Mouse (Mus musculus) kidney, postnatal 4 days (tissue): ENCODE data around the gene Csmd2.
A peak's percentile ranks its signal among the peaks of the same experiment; 100 is the strongest.
"Not testable (repeated sequence)": the region's sequence is repeated elsewhere in the genome, so short reads cannot be mapped to it uniquely, and the experiment has no call there.

Experiments
- DNase-seq, 2 experiments: peaks; one replicate each; pipeline ENCODE4 v3.0.0; 2021; ENCODE audit warnings: mixed read lengths in 2 of 2

Csmd2 gene

DNA sequence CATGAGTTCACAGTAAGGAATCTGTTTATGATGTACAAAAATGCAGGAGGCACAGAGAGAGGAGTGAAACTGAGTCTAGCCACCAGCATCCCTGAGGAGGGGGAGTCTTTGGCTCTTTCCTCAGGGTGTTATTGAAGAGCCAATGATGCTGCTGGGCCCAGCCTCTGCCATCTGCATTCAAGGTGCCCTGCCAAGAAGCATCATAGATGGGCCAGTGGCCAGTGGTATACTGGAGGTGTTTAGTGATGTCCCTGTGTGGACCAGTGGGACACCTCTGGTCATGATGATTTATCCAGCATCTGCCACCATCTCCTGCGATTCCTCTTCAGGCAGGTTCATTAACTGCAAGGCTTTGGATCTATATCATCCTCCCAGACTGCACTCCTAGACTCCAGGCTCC, 61.1 kb downstream of the Csmd2 start:
- DNase-seq = no peak

GRCm38 (mm10) chr4:128052701-128053100, 65.0 kb downstream of the Csmd2 start:
- no peak for DNase-seq

GRCm38 (mm10) chr4:128061274-128061673, 73.6 kb downstream of the Csmd2 start:
- not testable (repeated sequence) for DNase-seq

DNA sequence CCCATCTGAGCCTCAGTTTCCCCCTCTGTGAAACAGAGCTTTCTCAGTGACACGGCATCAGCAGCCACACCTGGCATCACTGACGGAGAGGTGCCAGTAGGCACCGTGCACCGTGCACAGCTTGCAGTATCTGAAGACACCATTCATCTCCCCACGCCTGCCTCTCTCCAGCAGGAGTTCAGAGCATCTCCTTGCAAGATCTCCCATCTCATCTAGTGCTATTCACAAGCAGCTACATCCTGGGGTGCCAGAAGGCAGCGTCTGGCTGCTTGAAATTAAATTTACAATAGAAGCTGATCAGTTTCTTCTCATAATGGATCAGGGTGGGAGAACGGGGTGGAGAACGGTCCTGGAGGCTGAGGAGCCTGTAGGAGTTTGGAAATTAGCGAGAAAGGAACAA, 79.5 kb downstream of the Csmd2 start:
- DNase-seq = no peak

GRCm38 (mm10) chr4:128084466-128084865, 96.8 kb downstream of the Csmd2 start:
- no peak for DNase-seq

GRCm38 (mm10) chr4:128085096-128085495, 97.4 kb downstream of the Csmd2 start:
- DNase-seq = no peak

GRCm38 (mm10) chr4:128087147-128087606, 99.5 kb downstream of the Csmd2 start:
- no peak for DNase-seq

DNA sequence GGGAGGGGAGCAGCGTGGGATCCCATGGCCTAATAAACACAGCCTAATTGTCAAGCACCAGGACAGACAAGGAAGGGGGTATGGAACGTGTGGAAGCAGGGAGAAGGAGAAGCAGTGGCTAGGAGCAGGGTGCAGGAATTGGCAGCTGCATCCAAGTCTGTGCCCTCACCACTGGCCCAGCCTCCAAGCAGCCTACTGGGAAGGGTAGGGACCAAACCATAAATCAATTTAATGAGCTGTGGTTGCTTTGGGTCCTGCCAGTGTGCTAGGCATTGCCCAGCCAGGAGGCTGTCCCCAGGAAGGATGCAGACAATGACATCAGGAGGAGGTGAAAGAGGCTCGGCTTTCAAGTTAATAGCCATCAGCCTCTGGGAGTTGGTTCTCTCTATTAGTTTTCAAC, 100.0 kb downstream of the Csmd2 start:
- DNase-seq = peak; percentile 3 to 6

- DNase-seq = no peak
Observed at GRCm38 (mm10) chr4:128088264-128088663, 100.6 kb downstream of the Csmd2 start.

DNA sequence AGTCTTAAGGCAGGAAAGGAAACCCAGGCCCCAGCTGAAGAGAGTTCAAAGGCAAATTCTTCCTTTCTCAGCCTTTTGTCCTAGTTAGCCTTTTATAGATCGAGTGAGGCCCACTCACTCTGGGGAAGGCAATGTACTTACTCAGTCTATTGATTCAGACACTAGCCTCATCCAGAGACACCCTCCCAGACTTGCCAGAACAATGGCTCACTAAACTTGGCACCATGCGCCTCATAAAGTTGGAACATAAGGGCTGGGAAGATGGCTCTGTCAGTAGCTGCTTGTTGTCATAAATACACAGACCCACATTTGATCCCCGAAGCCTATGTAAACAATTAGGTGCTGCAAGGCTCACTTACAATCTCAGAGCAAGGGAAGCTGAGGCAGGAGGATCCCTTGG, 104.3 kb downstream of the Csmd2 start:
- DNase-seq = no peak

- no peak for DNase-seq
Observed at GRCm38 (mm10) chr4:128099515-128099914, 111.9 kb downstream of the Csmd2 start.

GRCm38 (mm10) chr4:128100541-128100940, 112.9 kb downstream of the Csmd2 start:
- DNase-seq = no peak

DNA sequence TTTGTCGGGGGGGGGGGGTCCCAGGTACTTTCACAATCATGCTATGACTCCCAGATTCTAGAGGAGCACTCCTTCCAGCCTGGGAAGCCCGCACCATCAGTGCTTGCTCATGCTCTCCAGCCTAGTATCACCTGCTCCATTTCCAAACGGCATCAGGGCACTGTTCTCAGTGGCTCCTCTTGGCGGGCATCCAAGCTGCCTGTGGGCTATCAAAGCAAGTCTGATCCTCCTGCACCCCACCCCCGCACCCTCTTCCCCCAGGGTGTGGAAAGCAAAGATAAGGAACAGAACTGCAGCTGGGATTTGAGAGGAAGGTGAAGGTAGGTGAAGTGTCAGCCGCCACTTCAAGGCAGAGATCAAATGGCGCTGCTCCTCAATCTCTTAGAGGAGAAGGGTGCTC, 128.7 kb downstream of the Csmd2 start:
- DNase-seq = peak in 1 of 2 experiments; percentile 5

- no peak for DNase-seq
Observed at GRCm38 (mm10) chr4:128123281-128123680, 135.6 kb downstream of the Csmd2 start.

- no peak for DNase-seq
Observed at GRCm38 (mm10) chr4:128124738-128125137, 137.1 kb downstream of the Csmd2 start.

- DNase-seq = no peak
Observed at GRCm38 (mm10) chr4:128128546-128128945, 140.9 kb downstream of the Csmd2 start.

GRCm38 (mm10) chr4:128130611-128131142, 143.0 kb downstream of the Csmd2 start:
- no peak for DNase-seq

DNA sequence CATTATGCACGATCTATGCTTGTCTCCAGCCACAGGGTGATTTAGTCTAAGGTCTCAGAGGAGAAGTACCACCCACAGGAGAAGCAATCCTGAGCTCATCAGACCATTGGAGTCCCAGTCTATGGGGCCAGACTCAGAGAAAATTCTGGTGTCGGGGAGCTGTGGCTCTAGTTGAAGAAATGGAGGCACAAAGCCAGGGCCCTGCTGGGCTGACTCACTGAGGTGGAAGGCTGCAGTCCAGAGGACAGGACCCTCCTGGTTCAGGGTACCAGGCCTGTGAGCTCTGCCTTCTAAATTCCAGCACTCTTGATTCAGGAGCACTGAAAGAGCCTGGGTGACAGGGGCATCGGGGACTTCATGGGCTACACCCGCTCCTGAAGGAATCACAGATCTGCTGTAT, 144.0 kb downstream of the Csmd2 start:
- DNase-seq = no peak

DNA sequence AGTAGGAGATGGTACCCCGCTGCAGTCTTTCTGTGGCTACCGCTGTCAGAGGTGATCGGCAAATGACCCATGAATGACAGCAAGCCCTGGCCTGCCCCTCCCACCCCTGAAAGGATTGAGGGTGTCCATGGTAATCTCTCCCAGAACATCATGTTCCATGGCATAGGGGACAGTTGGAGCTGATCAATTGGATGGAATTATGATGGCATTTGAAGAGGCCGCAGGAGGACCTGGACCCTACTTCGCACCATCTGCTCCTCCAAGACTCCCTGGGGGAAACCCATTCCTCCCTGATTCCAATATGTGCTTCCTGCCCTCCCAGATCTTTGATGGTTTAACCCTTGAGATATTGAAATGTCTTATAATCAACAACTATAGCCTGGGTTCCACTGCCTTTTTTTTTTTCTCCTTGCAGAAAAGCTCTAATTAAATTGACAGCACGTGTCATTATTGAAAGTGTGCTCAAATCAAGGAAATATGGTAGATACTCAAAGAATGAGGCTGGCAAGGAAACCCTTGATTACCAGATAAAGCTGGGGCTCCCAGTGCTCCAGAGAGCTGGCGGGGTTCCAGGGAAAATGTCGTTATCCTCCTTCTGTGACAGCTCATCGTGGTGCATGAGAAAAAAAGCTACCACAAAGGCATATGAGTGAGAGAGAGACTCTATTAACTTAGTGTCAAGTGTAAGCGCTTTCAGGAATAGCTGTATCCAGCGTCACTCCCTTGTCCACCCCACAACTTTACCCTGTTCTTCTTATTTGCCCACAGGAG, 145.4 kb downstream of the Csmd2 start:
- no peak for DNase-seq

- DNase-seq = no peak
Observed at GRCm38 (mm10) chr4:128134348-128134994, 146.8 kb downstream of the Csmd2 start.

DNA sequence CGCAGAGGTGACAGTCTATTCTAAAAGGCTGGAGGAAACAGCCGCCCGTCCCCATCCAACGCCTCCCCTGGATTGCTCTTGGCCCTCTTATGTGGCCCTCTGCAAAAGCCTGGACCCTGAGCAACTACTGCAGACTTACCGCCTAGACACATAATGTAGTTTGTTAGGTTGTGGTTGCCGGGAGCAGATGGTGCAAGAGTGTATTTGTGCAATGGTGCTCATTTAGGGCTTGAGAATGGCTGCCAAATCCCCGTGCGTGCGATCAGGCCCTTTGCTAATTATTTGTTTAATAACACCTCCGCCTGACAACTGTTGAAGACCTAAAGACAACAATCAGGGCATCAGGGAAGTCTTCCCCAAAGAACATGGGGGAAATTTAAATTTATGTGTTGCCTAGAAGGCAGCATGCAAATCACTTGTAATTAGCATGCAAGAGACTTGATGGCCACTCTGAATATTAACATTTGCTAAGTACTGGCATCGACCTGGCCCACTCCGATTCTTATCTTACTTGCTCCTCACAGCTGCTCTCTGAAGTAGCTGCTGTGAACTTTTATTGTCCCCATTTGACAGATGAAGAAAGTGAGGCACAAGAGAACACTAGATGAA, 147.5 kb downstream of the Csmd2 start:
- no peak for DNase-seq

GRCm38 (mm10) chr4:128139991-128140390, 152.3 kb downstream of the Csmd2 start:
- DNase-seq = no peak
